In the genomic region with DNA sequence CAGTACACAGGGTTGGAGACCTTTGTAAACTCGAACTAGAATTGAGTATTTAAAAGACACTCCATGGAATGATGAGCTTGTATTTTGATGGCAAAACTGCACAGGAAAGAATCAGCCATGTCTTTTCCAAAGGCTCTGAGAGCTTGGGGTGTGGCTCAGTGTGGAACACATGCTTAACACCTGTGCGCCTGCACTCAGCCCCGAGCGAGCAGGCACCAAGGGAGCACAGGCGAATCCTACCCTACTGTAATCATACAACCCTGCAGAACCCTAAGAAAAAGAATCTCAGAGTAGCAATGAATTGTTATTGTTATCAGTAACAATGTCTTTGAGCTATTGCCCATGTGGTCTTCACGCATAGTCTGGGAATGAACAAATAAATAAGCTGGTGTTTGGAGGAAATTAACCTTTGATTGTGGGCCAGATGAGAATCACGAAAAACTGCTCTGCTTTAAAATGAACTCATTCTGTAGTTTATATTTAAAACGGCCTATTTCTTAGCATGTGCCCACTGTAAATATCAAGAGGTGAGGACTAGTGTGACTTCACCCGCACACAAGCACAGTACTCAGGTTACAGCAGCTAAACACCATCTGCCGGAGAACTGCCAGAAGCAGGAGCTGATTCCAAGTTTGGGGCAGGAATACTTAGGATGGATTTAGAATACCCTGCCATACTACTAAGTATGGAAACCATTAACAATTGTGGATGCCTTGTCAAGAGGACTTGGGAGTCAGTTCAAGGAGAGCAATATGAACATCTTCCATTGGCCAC, we compare ENCODE assay signal across 12 mouse cellular contexts.
A peak's percentile ranks its signal among the peaks of the same experiment; 100 is the strongest.
DNase-seq lines count a peak whose midpoint lies in the region.
"Had no signal": no experiment of that assay in that cellular context is flagged by ENCODE, and none has a peak within 500 bp of the region (broad histone marks: within the 10 kb centered on the region; RNA-seq: fewer than 3 reads in every experiment).

No protein-coding gene starts in this region.

- H3K36me3 ChIP-seq in embryonic facial prominence, embryonic 10.5 days (replicated peaks), result no peaks in the 10 kb centered on the region; the same call in 1 of the 2 replicates
- H3K36me3 ChIP-seq: heart, embryonic 15.5 days; liver, embryonic 13.5 days; neural tube, embryonic 13.5 days had no signal

- no peak overlapping the region for H3K4me3 ChIP-seq in embryonic facial prominence, embryonic 10.5 days
- H3K4me3 ChIP-seq: heart, embryonic 15.5 days; liver, embryonic 13.5 days; neural tube, embryonic 13.5 days had no signal

- intact Hi-C loops in left cerebral cortex, postnatal 4 days (cut with DNase I), result no loop called here
- intact Hi-C loops in left cerebral cortex, postnatal 14 days (cut with DNase I), result no loop called here

- H3K9me3 ChIP-seq in embryonic facial prominence, embryonic 10.5 days, result no peaks in the 10 kb centered on the region
- H3K9me3 ChIP-seq: heart, embryonic 15.5 days; liver, embryonic 13.5 days; neural tube, embryonic 13.5 days had no signal

- peak; percentile 31 for DNase-seq in embryo, embryonic 10.5 days (ENCODE audit: low spot score)
- no peak for DNase-seq in embryo, embryonic 9.5 days (ENCODE audit: extremely low spot score)
- DNase-seq in left cerebral cortex, postnatal 4 days, result peak; percentile 11
- no peak for DNase-seq in left cerebral cortex, postnatal 14 days (ENCODE audit: low spot score in 2 of 2)
- DNase-seq in embryonic facial prominence, embryonic 10.5 days (ENCODE audit: low spot score), result peak; percentile 27
- DNase-seq in skeletal muscle tissue, adult 2 months (ENCODE audit: low read depth, low spot score), result peak; percentile 40
- DNase-seq in kidney, postnatal 14 days, result no peak
- DNase-seq: adrenal gland, postnatal 25 days; liver, embryonic 13.5 days; thymus, adult 18-20 months had no signal

- H3K27me3 ChIP-seq in embryonic facial prominence, embryonic 10.5 days (replicated peaks; ENCODE audit: low read depth, poor library complexity, severe bottlenecking), result no peaks in the 10 kb centered on the region
- H3K27me3 ChIP-seq: heart, embryonic 15.5 days; liver, embryonic 13.5 days; neural tube, embryonic 13.5 days had no signal

- 62% methylated on average over 10 of the region's 10 CpGs for WGBS in embryonic facial prominence, embryonic 10.5 days

- H3K4me1 ChIP-seq in embryonic facial prominence, embryonic 10.5 days, result peaks cover 16% of the 10 kb centered on the region

- no peak overlapping the region for H3K27ac ChIP-seq in embryonic facial prominence, embryonic 10.5 days (replicated peaks)
- H3K27ac ChIP-seq: heart, embryonic 15.5 days; liver, embryonic 13.5 days; neural tube, embryonic 13.5 days had no signal

Comparison
In these comparisons a context has a peak if more than half of its experiments do, and no peak if none do; other contexts are left out.
1. DNase-seq: peak in embryo, embryonic 10.5 days (single experiment), left cerebral cortex, postnatal 4 days (single experiment), embryonic facial prominence, embryonic 10.5 days (single experiment) and skeletal muscle tissue, adult 2 months (single experiment); none in embryo, embryonic 9.5 days (single experiment), left cerebral cortex, postnatal 14 days (0 of 2) and kidney, postnatal 14 days (single experiment).